Mouse (Mus musculus) cerebellum, adult 9-10 months (tissue): ENCODE measurements around the gene Rhbdl3.
"Not testable (repeated sequence)": the region's sequence is repeated elsewhere in the genome, so short reads cannot be mapped to it uniquely, and the experiment has no call there.

Source experiments
- DNase-seq: peaks from one replicate; pipeline ENCODE4 v3.0.0; 2022

Rhbdl3 gene

GRCm38 (mm10) chr11:80313944-80314343 is 13.2 kb downstream of the Rhbdl3 start:
- no peak for DNase-seq

DNA sequence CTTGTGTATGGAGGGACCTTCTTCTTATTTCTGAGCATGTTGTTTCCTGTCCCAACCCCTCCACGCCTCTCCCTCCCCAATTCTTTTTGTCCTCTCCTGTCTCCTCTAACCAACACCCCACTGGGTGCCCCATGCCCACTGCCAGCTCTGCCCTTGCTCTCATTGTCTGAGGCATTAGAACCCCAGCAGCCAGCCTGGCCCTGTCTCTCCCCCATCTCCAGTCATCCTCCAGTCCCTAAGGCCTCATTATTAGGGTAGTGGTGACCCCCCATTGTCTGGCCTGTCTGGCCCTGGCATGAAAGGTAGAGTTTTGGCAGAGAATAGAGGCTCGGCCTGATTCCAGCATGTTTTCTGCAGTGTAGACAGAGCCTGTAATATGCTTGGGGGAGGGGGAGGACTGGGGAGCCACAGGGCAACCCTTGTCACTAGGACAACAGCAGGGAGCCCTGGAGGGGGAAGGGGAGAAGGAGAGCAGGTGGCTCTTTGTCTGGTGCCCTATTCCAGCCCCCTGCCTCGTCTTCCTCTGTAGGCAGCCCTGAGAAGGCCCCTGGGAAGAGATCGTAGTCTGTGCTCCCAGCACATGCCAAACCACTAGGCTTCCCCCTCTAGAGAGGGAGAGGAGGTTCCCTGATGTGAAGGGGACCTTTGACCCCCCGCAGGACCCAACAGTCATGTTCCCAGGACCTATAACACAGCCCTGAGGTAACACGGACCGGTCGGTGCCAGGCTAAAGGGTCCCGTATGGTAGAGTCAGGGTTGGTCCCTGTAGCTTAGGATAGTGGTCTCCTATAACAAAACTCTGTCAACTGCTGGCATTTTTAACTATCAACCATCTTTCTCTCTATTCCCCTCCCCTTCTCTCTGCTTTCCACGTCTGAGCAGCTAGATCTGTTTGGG is 15.3 kb downstream of the Rhbdl3 start:
- DNase-seq: peak; percentile 38

GRCm38 (mm10) chr11:80323255-80323654 is 22.5 kb downstream of the Rhbdl3 start:
- no peak for DNase-seq

DNA sequence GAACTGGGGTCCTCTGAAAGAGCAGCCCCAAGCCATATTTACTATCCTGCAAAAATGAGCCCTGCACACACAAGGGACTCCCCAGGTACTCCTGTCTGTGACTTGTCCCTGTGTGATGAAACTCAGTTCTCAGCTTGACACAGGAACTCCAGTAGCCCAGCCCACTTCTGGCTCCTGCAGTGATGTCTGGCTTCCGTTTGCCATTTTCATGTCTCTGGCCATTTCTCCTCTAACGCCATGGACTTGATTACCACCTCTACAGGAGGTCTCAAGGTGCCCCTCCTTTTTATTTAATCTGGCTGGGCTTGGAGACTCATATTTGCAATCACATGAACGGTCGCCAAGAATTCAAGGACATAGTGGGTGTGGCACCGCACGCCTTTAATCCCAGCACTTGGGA is 23.9 kb downstream of the Rhbdl3 start:
- DNase-seq: no peak

GRCm38 (mm10) chr11:80332709-80333400 is 32.1 kb downstream of the Rhbdl3 start:
- DNase-seq: no peak

- DNase-seq: no peak
Observed at GRCm38 (mm10) chr11:80335609-80336350, 35.1 kb downstream of the Rhbdl3 start.

GRCm38 (mm10) chr11:80336351-80336730 is 35.6 kb downstream of the Rhbdl3 start:
- no peak for DNase-seq

GRCm38 (mm10) chr11:80342482-80342881 is 41.8 kb downstream of the Rhbdl3 start:
- no peak for DNase-seq

DNA sequence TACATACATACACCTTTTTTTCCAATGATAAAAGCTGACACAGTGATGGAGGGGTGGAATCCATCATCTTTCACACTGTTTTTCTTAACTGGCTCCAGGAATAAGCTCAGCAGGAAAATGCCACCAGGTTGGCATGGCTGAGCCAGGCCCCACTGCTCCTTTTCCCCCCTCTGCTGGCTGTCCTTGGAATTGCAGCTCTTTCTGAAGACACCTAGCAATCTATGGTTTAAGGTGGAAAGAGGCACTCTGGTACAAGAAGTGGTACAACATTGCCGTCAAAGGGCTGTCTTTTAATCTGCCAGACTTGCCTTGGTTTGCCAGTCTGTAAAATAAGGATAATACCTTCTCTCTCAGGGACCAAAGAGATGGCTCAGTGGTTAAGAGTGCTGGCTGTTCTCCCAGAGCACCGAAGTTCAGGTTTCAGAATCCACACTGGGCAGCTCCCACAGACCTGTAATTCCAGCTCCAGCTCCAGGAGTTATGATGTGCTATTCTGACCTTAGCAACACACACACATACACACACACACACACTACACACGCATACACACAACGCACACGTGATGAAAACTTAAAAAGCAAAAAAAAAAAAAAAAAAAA is 51.2 kb downstream of the Rhbdl3 start:
- peak; percentile 82 for DNase-seq

DNA sequence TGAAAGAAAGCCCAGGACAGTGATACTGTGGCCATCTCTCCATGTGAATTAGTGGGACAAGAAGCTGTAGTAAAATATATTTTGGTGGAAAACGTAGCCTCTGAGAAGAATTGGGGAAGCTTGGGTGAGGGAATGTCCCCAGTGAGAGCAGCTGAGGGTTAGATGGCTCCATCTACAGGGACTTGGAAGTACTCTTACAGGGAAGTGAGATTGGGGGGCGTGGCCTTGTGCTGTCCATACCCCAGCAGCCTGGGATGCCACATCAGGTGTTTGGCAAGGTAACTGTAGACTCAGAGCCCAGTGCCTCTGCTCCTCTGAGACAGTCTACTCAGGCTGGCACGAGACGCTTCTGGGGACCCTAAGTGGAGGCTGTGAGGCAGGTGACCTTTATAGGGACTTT is 54.1 kb downstream of the Rhbdl3 start:
- no peak for DNase-seq

- no peak for DNase-seq
Observed at GRCm38 (mm10) chr11:80368949-80369348, 68.2 kb downstream of the Rhbdl3 start.

DNA sequence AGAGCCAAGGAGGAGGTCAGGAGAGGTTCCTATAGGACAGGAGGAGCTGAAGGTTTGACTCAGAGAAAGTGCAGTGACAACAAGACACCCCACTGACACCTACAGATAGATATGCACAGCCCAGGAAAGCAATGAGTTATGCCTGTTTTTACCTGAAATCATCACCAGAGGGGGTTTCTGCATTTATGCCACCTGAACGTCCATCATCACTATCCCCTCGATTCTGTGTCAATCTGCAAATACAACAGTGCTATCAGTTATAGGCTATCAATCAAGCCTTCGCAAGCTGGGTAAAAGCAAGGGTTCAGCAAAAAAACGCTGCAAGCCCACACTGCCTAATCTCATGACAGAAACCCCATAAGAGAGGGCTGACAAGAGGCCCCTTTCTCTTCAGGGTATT is 75.9 kb downstream of the Rhbdl3 start:
- DNase-seq: peak; percentile 27

- peak; percentile 86 for DNase-seq
Observed at GRCm38 (mm10) chr11:80377712-80378451, 77.2 kb downstream of the Rhbdl3 start, which contains the start of gene 5730455P16Rik. Gene 5730455P16Rik (minus strand): TSS chr11:80378034.

- DNase-seq: not testable (repeated sequence)
Observed at GRCm38 (mm10) chr11:80378452-80379068, 77.8 kb downstream of the Rhbdl3 start.

DNA sequence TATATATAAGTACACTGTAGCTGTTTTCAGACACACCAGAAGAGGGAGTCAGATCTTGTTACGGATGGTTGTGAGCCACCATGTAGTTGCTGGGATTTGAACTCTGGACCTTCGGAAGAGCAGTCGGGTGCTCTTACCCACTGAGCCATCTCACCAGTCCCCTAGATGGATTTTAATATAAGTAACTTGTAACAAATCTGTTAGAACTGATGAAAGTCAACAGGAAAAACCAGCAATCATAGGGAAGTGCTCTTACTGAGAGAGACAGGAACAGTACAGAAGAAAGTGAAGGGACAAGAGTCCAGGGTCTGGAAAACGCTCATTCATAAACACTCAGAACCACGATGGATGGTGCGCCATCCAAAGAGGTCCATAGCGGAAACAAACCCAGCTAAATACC is 78.5 kb downstream of the Rhbdl3 start:
- not testable (repeated sequence) for DNase-seq

- no peak for DNase-seq
Observed at GRCm38 (mm10) chr11:80382626-80383018, 81.9 kb downstream of the Rhbdl3 start.

GRCm38 (mm10) chr11:80383019-80383625 is 82.4 kb downstream of the Rhbdl3 start, which contains the start of gene Zfp207:
Gene Zfp207 (plus strand): TSS chr11:80383279.
- DNase-seq: peak; percentile 96

GRCm38 (mm10) chr11:80383626-80384046 is 82.9 kb downstream of the Rhbdl3 start:
- DNase-seq: no peak

DNA sequence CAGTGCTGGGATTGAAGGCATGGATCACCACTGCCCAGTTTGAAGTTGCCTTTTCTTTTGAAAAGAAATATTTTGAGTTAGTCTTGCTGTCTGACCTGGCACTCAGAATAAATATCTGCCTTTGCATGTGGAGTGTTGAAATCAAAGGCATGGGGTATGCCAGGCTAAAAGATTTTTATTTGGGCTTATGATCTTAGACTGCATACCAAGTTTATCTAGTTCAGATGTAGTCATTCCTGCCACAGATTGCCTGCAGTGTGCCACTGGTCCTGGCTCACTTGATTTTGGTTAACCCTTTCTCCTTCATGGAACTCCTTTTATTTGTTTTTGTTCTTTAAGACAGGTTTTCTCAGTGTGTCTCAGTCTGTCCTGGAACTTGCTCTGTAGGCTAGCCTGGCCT is 83.7 kb downstream of the Rhbdl3 start:
- peak; percentile 21 for DNase-seq

GRCm38 (mm10) chr11:80385055-80385454 is 84.3 kb downstream of the Rhbdl3 start:
- DNase-seq: peak; percentile 17

DNA sequence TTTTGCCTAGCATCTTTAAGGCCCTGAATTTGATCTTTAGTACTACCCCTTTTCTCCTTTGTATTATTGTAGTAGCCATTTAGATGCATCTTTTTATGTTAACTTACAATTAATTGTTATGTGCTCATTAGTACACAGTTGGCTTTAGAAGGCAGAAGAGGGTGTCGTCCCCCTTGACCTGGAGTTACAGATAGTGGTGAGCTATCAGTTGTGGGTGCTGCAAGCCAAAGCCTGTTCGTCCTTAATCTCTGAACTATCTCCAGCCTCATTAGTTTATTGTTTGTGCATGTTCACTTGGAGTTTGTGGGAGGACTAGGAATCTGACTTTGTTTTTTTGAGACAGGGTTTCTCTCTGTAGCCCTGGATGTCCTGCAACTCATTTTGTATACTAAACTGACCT is 86.1 kb downstream of the Rhbdl3 start:
- no peak for DNase-seq
